Mouse (Mus musculus): ENCODE results near the gene Abcc10.

Abcc10 gene

GRCm38 (mm10) chr17:46262201-46262694 is 65.9 kb downstream of the Abcc10 start:
- DNase-seq (ENCODE audit: extremely low read depth, low read depth) = no peak

- DNase-seq (ENCODE audit: extremely low read depth, low read depth) = no peak
These were observed 68.5 kb downstream of the Abcc10 start for GRCm38 (mm10) chr17:46259675-46260074.

DNA sequence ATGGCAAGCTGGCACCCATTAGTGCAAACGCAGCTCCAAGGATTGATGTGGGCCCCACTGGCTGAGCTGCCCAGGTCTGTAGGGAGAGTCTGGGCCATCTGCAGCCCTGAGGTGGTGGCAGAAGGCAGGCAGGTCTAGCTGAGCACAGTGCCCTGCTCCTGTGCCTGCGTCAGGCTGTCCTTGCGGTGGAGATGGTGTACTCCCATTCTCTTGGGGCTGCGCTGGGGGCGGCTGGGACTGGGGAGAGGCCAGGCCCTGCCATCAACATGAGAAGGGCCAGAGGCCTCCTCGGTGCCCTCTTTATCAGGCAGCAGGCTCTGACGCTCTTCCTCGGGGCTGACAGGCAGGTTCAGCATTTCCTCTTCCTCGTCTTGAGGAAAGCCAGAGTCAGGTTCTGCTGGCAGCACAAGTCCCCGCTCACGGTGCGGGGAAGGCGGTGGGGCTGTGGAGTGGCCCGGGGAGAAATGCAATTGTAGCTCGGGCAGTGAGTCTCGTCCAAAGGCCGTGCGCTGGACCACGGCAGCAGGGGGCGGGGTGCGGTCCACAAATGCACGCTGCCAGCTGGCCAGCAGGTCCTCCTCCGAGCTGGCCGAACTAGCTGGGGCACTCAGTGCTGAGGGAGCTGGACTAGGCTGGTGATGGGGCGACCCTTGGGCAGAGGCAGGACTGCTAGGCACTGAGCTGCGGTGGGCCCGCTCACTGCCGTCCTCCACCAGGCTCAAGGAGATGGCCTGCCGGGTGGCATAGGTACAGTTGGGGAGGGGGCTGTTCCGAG is 69.7 kb downstream of the Abcc10 start:
- DNase-seq (ENCODE audit: extremely low read depth, low read depth) = no peak

GRCm38 (mm10) chr17:46255147-46255546 is 73.0 kb downstream of the Abcc10 start:
- DNase-seq (ENCODE audit: extremely low read depth, low read depth) = no peak

GRCm38 (mm10) chr17:46254106-46254505 is 74.0 kb downstream of the Abcc10 start:
- DNase-seq (ENCODE audit: extremely low read depth, low read depth) = no peak

GRCm38 (mm10) chr17:46253452-46254084 is 74.6 kb downstream of the Abcc10 start, which contains the start of gene Lrrc73:
Gene Lrrc73, plus strand, starts transcription at chr17:46253531.
- DNase-seq (ENCODE audit: extremely low read depth, low read depth) = peak; percentile 54

Measured in MEL-GATA-1-ER (cell line).